Mouse (Mus musculus) MEL (cell line): ENCODE results near the gene Apoa2. TPM values are rescaled to one million over a fixed set of nuclear protein-coding genes. Genes with fewer than 3 reads are reported as not detected.

Experiments
- DNase-seq: peaks from one replicate; pipeline ENCODE4 v3.0.0; 2011; ENCODE audit warnings: low read depth, low spot score
- H3K27ac ChIP-seq: 2 replicates; pipeline ENCODE4 v1.5.1; 2012; ENCODE audit warnings: low read depth, mild to moderate bottlenecking, control low read depth, low read length, moderate library complexity; ENCODE audit not compliant: control insufficient read depth
- H3K27me3 ChIP-seq, 2 experiments: fragments of 150-350 bp in 1 of 2; sonication (generic) in 1 of 2; 2 replicates each; pipeline ENCODE4 v1.6.1; 2012; ENCODE audit warnings: low read length in 2 of 2, mild to moderate bottlenecking in 2 of 2, improper control_type of control experiment in 1 of 2, moderate library complexity in 1 of 2; ENCODE audit not compliant: insufficient read depth in 2 of 2, control insufficient read depth in 1 of 2
- H3K36me3 ChIP-seq, 2 experiments: 2 replicates each; pipeline ENCODE4 v1.6.1; 2012 to 2014; ENCODE audit warnings: low read length in 2 of 2, improper control_type of control experiment in 1 of 2, inconsistent platforms in 1 of 2, mild to moderate bottlenecking in 1 of 2; ENCODE audit not compliant: insufficient read depth in 2 of 2, control insufficient read depth in 1 of 2
- H3K4me1 ChIP-seq, 2 experiments: fragments of 150-350 bp in 1 of 2; sonication (generic) in 1 of 2; 2 replicates each; pipeline ENCODE4 v1.6.1; 2012; ENCODE audit warnings: low read length in 2 of 2, improper control_type of control experiment in 1 of 2, mild to moderate bottlenecking in 1 of 2; ENCODE audit not compliant: insufficient read depth in 2 of 2, control insufficient read depth in 1 of 2
- H3K4me3 ChIP-seq, 2 experiments: fragments of 150-350 bp in 1 of 2; sonication (generic) in 1 of 2; 2 replicates each; pipeline ENCODE4 v1.5.1; 2012; ENCODE audit warnings: low read depth in 2 of 2, low read length in 2 of 2, mild to moderate bottlenecking in 2 of 2, moderate library complexity in 2 of 2, control low read depth in 1 of 2, improper control_type of control experiment in 1 of 2; ENCODE audit not compliant: control insufficient read depth in 1 of 2, insufficient read depth in 1 of 2
- H3K79me2 ChIP-seq: 2 replicates; pipeline ENCODE4 v1.6.1; 2012; ENCODE audit warnings: mild to moderate bottlenecking, low read length, moderate library complexity; ENCODE audit not compliant: control insufficient read depth, poor library complexity, insufficient read depth
- H3K9ac ChIP-seq: 2 replicates; pipeline ENCODE4 v1.6.1; 2012; ENCODE audit warnings: low read depth, mild to moderate bottlenecking, control low read depth, low read length, moderate library complexity; ENCODE audit not compliant: control insufficient read depth, poor library complexity, severe bottlenecking
- H3K9me3 ChIP-seq: fragments of 150-350 bp; sonication (generic); replicated peaks from 2 replicates; pipeline ENCODE4 v1.6.1; 2012; ENCODE audit warnings: mild to moderate bottlenecking, low read length, improper control_type of control experiment, moderate library complexity; ENCODE audit not compliant: insufficient read depth
- BHLHE40 ChIP-seq: IDR thresholded peaks from 2 replicates; pipeline ENCODE4 v1.6.1; 2012; ENCODE audit warnings: low read depth, mild to moderate bottlenecking, inconsistent platforms, low read length, improper control_type of control experiment, borderline replicate concordance
- GABPA ChIP-seq: IDR thresholded peaks from 2 replicates; pipeline ENCODE4 v1.6.1; 2012; ENCODE audit warnings: low read depth, mild to moderate bottlenecking, inconsistent platforms, low read length, improper control_type of control experiment, moderate library complexity
- HCFC1 ChIP-seq: IDR thresholded peaks from 2 replicates; pipeline ENCODE4 v1.6.1; 2012; ENCODE audit warnings: low read depth, mild to moderate bottlenecking, inconsistent platforms, low read length, improper control_type of control experiment, moderate library complexity
- MAFK ChIP-seq: IDR thresholded peaks from 2 replicates; pipeline ENCODE4 v1.6.1; 2011; ENCODE audit warnings: low read depth, mild to moderate bottlenecking, low read length, improper control_type of control experiment, borderline replicate concordance
- MAX ChIP-seq: IDR thresholded peaks from 2 replicates; pipeline ENCODE4 v1.6.1; 2011; ENCODE audit warnings: low read length, improper control_type of control experiment
- NELFE ChIP-seq: IDR thresholded peaks from 2 replicates; pipeline ENCODE4 v1.6.1; 2011; ENCODE audit warnings: low read depth, low read length, improper control_type of control experiment
- POLR2A ChIP-seq, 2 experiments: IDR thresholded peaks; 2 replicates each; pipeline ENCODE4 v1.6.1; 2011 to 2012; ENCODE audit warnings: low read length in 2 of 2, mild to moderate bottlenecking in 2 of 2, control low read depth in 1 of 2, improper control_type of control experiment in 1 of 2, low read depth in 1 of 2, moderate library complexity in 1 of 2; ENCODE audit not compliant: control insufficient read depth in 1 of 2, insufficient read depth in 1 of 2, poor library complexity in 1 of 2
- POLR2AphosphoS2 ChIP-seq: IDR thresholded peaks from 2 replicates; pipeline ENCODE4 v1.6.1; 2011; ENCODE audit warnings: low read length, improper control_type of control experiment
- RCOR1 ChIP-seq: IDR thresholded peaks from 2 replicates; pipeline ENCODE4 v1.6.1; 2012; ENCODE audit warnings: low read depth, mild to moderate bottlenecking, inconsistent platforms, low read length, improper control_type of control experiment
- TAL1 ChIP-seq: IDR thresholded peaks from 2 replicates; pipeline ENCODE4 v1.6.1; 2012; ENCODE audit warnings: mild to moderate bottlenecking, inconsistent platforms, low read length, moderate library complexity, mixed read lengths
- USF1 ChIP-seq: IDR thresholded peaks from 2 replicates; pipeline ENCODE4 v1.6.1; 2014; ENCODE audit warnings: low read depth, mild to moderate bottlenecking, inconsistent platforms, low read length, improper control_type of control experiment, moderate library complexity
- ZC3H11A ChIP-seq: IDR thresholded peaks from 2 replicates; pipeline ENCODE4 v1.6.1; 2012; ENCODE audit warnings: low read depth, mild to moderate bottlenecking, inconsistent platforms, low read length, improper control_type of control experiment
- ZKSCAN1 ChIP-seq: IDR thresholded peaks from 2 replicates; pipeline ENCODE4 v1.6.1; 2012; ENCODE audit warnings: low read depth, mild to moderate bottlenecking, inconsistent platforms, low read length, improper control_type of control experiment, moderate library complexity
- polyA plus RNA-seq, 2 experiments: library from polyadenylated mRNA; stranded (reverse) in 1 of 2; unstranded in 1 of 2; fragments of >175 nt in 1 of 2; fragments of >200 nt in 1 of 2; gene quantifications; 2 replicates each; pipeline versions ENCODE4 v1.2.1 to v1.2.4; 2012; ENCODE audit warnings: low replicate concordance in 2 of 2, low read depth in 1 of 2; ENCODE audit not compliant: insufficient read length in 2 of 2, insufficient read depth in 1 of 2, missing spikeins in 1 of 2
- total RNA-seq: library from RNA; depleted of rRNA; stranded (reverse); fragments of 300-350 nt; gene quantifications from 2 replicates; pipeline ENCODE4 v1.2.3, GENCODE M21; 2012

Apoa2 gene
- total and polyA plus RNA-seq, 3 experiments = 0.15 TPM; not detected in 2

DNA sequence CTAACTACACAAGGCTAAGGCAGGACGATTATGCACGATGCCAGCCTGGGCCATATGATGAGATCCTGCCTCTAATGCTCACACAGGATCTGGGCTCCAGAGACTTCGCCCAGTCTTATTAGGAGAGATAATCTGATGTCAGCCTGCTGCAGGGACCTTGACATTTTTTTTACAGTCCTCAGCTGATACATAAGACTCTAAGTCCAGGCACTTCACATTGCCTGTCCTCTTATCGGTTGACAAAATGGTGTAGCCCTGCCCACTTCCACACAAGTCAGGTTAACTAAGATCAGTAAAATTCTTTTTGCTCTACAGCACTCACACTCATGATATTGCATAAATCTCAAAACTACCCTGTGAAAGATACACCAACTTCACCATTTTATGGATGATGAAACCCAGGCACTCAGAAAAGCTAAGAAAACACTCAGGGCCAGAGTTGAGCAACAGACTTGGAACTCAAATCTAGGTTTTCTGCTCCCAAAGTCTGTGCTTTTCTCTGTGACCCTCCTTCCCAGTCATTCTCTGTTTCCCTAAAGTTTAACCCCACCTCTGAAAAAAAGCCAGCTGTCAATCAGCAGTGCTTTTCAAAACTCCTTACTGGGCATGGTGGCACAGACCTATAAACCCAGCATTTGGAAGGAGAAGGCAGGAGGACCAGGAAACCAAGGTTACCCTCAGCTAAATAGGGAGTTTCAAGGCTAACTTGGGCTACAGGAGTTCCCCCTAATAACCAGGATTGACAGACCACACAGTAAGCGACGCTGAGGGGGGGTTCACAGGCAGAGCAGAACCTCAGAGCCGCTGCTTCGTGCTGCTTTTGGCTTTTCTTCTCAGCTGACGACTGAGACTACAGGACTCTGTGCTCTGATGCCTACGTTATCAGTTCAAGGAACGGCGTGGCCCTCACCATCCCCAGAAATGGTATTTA is 8.2 kb downstream of the Apoa2 start:
- H3K36me3 ChIP-seq = peaks cover 3 to 17% of the 10 kb centered on the region in 2 experiments; a peak in 3 of 4 replicates
- DNase-seq = no peak

DNA sequence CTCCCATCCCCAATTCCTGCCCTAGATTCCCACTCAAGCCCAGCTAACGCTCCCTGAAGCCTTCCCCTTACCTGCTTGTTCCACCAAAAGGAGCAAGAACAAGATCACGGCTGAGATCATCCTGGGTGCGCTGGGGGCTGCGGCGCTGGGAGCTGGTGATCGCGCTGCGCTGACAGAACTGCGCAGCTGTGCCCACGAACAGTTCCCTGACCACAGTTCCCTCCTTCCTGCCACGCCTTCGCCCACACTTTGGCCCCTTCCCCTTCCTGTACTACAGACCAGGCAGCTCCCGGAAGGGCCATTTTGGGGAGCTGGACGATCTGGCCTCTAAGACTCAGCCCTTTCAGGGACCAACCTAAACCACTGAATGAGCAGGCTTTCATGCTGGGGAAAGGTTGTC is 9.3 kb downstream of the Apoa2 start, which contains the start of gene Fcer1g:
Gene Fcer1g (minus strand): TSS at position 240 of the 400 bp plus-strand sequence.
- TF ChIP-seq TAL1 (no peak), MAFK (no peak), POLR2A (IDR thresholded peaks at IDR 0.05; ENCODE audit: control insufficient read depth in 1 of 2, insufficient read depth in 1 of 2, low read depth in 1 of 2, low read length in 2 of 2, poor library complexity in 1 of 2) (no peak), ZKSCAN1 (no peak)
- H3K27ac ChIP-seq = peak within 1 kb of the TSS; percentile 55; the same call in 1 of the 2 replicates
- H3K9ac ChIP-seq = no peak within 1 kb of the TSS
- H3K9me3 ChIP-seq = no peaks in the 10 kb centered on the region
- no peak within 1 kb of the TSS for H3K4me3 ChIP-seq
- peaks cover 0 to 10% of the 10 kb centered on the region in 2 experiments; a peak in 2 of 4 replicates for H3K4me1 ChIP-seq
- no peaks in the 10 kb centered on the region for H3K79me2 ChIP-seq
- peaks cover 5 to 17% of the 10 kb centered on the region in 2 experiments; a peak in 3 of 4 replicates for H3K36me3 ChIP-seq
- DNase-seq = no peak
- no peaks in the 10 kb centered on the region for H3K27me3 ChIP-seq

More for the DNA sequence above, 8.2 kb downstream of the Apoa2 start:
- no peak overlapping the region for H3K9ac ChIP-seq
- H3K4me1 ChIP-seq = peaks cover 0 to 10% of the 10 kb centered on the region in 2 experiments; a peak in 2 of 4 replicates
- no peaks in the 10 kb centered on the region for H3K9me3 ChIP-seq
- H3K4me3 ChIP-seq = no peak overlapping the region
- no peak for TF ChIP-seq BHLHE40
- no peak for TF ChIP-seq HCFC1
- TF ChIP-seq MAFK = no peak
- TF ChIP-seq POLR2AphosphoS2 = no peak
- no peak for TF ChIP-seq RCOR1
- no peak for TF ChIP-seq NELFE
- TF ChIP-seq USF1 = no peak
- no peak for TF ChIP-seq MAX
- TF ChIP-seq GABPA = no peak
- TF ChIP-seq ZC3H11A = no peak
- TF ChIP-seq, all 39 proteins: peak for 0
- Histone ChIP-seq H3K27me3 (no peaks in the 10 kb centered on the region), H3K79me2 (no peaks in the 10 kb centered on the region), H3K27ac (no peak overlapping the region)
